Mouse (Mus musculus) hindbrain, embryonic 10.5 days (tissue): ENCODE data around the gene Vmn2r13. TPM values are rescaled to one million over a fixed set of nuclear protein-coding genes. Genes with fewer than 3 reads are reported as not detected.
"Not testable (repeated sequence)": the region's sequence is repeated elsewhere in the genome, so short reads cannot be mapped to it uniquely, and the experiment has no call there.

ENCODE experiments used
- DNase-seq: peaks from one replicate; pipeline ENCODE4 v3.0.0-alpha.2; 2017; ENCODE audit warnings: low spot score
- H3K27ac ChIP-seq: fragments of 300-500 bp; sonication (generic); 2 replicates; pipeline ENCODE4 v1.5.1; 2016; ENCODE audit warnings: mild to moderate bottlenecking, moderate library complexity
- H3K27me3 ChIP-seq: fragments of 300-500 bp; sonication (generic); 2 replicates; pipeline ENCODE4 v1.6.1; 2016; ENCODE audit warnings: mild to moderate bottlenecking; ENCODE audit not compliant: poor library complexity, insufficient read depth, severe bottlenecking
- H3K36me3 ChIP-seq: fragments of 300-500 bp; sonication (generic); 2 replicates; pipeline ENCODE4 v1.6.1; 2016; ENCODE audit warnings: mild to moderate bottlenecking, moderate library complexity
- H3K4me1 ChIP-seq: fragments of 300-500 bp; sonication (generic); replicated peaks from 2 replicates; pipeline ENCODE4 v1.6.1; 2016; ENCODE audit warnings: mild to moderate bottlenecking
- H3K4me3 ChIP-seq: fragments of 300-500 bp; sonication (generic); 2 replicates; pipeline ENCODE4 v1.5.1; 2016; ENCODE audit warnings: mild to moderate bottlenecking, moderate library complexity
- H3K9me3 ChIP-seq: fragments of 300-500 bp; sonication (generic); 2 replicates; pipeline ENCODE4 v1.6.1; 2016; ENCODE audit warnings: mild to moderate bottlenecking, moderate library complexity
- WGBS: fragments of 180-500 bp; shearing (Covaris S2); methylation state at CpG from one replicate; pipeline ENCODE4 v1.1.7; 2016; 5-methylcytosine and 5-hydroxymethylcytosine counted together
- polyA plus RNA-seq: library from polyadenylated mRNA; unstranded; fragments of >200 nt; fragmentation: Nextera tagmentation; extraction: Ambion mirVana; gene quantifications from 2 replicates; pipeline ENCODE4 v1.2.1, GENCODE M21; 2016

Gene Vmn2r13
- polyA plus RNA-seq: not detected in 2 replicates

GRCm38 (mm10) chr5:109192099-109192498, at the start of gene Vmn2r13:
Gene Vmn2r13, minus strand, starts transcription at chr5:109192199.
- WGBS: 57% methylated on average over 2 of the region's 2 CpGs

DNA sequence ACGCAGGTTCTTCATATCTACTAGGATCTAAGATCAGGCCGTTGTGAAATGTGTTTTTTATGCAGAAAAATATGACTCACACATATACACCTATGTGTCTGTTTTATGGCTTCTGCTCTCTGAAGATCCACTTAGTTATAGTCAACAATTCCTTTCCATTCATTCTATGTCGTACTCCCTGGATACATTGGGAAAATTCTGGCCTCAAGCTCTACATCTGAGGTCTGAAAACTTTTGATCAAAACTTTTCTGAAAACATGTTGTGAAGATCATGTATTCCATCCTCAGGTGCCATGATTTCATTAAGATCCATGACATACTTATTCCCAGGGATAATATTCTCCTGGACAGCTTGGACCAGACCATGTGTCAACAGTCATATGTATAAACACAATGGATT, 32.6 kb upstream of the Vmn2r13 start, which contains the start of gene Vmn2r14:
Vmn2r14 (minus strand) TSS at position 101 of the 400 bp plus-strand sequence.
- WGBS: 74% methylated on average over 3 of the region's 3 CpGs
- no peak for DNase-seq
- Histone ChIP-seq H3K27me3 (no peaks in the 10 kb centered on the region), H3K27ac (no peak within 1 kb of the TSS), H3K4me1 (no peaks in the 10 kb centered on the region), H3K36me3 (no peaks in the 10 kb centered on the region), H3K9me3 (peaks cover 26% of the 10 kb centered on the region; the same call in 1 of the 2 replicates), H3K4me3 (no peak within 1 kb of the TSS)

More at GRCm38 (mm10) chr5:109192099-109192498, at the start of gene Vmn2r13:
- H3K9me3 ChIP-seq: peaks cover 23% of the 10 kb centered on the region
- not testable (repeated sequence) for DNase-seq, H3K4me1 ChIP-seq, H3K4me3 ChIP-seq, H3K36me3 ChIP-seq, H3K27ac ChIP-seq, H3K27me3 ChIP-seq

DNA sequence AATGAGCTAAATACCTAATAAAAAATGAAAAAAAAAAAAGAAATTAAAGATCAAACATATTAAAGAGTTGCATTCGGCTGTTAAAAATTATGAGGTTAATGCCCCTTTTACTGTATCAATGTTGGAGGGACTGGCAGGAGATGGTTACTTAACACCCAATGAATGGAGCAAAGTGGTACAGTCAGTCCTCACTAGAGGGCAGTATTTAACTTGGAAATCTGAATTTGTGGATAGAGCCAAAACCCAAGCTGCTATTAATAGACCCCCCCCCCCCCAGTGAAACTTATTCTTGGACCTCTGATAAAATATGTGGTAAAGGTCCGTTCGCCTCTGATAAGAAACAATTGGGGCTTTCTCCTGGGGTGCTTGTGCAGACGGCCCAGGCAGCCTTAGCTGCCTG, 25.1 kb downstream of the Vmn2r13 start:
- peaks cover 29% of the 10 kb centered on the region for H3K9me3 ChIP-seq
- H3K36me3 ChIP-seq: not testable (repeated sequence)
- 80% methylated on average over 4 of the region's 4 CpGs for WGBS

GRCm38 (mm10) chr5:109160121-109160520, 31.9 kb downstream of the Vmn2r13 start:
- no peak for DNase-seq
- Histone ChIP-seq H3K27me3 (no peaks in the 10 kb centered on the region), H3K27ac (no peak overlapping the region), H3K4me1 (no peaks in the 10 kb centered on the region), H3K9me3 (peaks cover 18% of the 10 kb centered on the region; the same call in 1 of the 2 replicates), H3K4me3 (no peak overlapping the region), H3K36me3 (no peaks in the 10 kb centered on the region)
- 89% methylated on average over 5 of the region's 5 CpGs for WGBS

More for the DNA sequence above, 25.1 kb downstream of the Vmn2r13 start:
- H3K4me3 ChIP-seq, H3K4me1 ChIP-seq, H3K27me3 ChIP-seq, H3K27ac ChIP-seq, DNase-seq: not testable (repeated sequence)

- H3K27ac ChIP-seq, H3K36me3 ChIP-seq, H3K4me1 ChIP-seq, H3K27me3 ChIP-seq, H3K4me3 ChIP-seq, DNase-seq: not testable (repeated sequence)
- WGBS: 73% methylated on average over 1 of the region's 1 CpGs
- peaks cover 18% of the 10 kb centered on the region; the same call in 1 of the 2 replicates for H3K9me3 ChIP-seq
These were observed 32.4 kb downstream of the Vmn2r13 start for GRCm38 (mm10) chr5:109159576-109159975.

DNA sequence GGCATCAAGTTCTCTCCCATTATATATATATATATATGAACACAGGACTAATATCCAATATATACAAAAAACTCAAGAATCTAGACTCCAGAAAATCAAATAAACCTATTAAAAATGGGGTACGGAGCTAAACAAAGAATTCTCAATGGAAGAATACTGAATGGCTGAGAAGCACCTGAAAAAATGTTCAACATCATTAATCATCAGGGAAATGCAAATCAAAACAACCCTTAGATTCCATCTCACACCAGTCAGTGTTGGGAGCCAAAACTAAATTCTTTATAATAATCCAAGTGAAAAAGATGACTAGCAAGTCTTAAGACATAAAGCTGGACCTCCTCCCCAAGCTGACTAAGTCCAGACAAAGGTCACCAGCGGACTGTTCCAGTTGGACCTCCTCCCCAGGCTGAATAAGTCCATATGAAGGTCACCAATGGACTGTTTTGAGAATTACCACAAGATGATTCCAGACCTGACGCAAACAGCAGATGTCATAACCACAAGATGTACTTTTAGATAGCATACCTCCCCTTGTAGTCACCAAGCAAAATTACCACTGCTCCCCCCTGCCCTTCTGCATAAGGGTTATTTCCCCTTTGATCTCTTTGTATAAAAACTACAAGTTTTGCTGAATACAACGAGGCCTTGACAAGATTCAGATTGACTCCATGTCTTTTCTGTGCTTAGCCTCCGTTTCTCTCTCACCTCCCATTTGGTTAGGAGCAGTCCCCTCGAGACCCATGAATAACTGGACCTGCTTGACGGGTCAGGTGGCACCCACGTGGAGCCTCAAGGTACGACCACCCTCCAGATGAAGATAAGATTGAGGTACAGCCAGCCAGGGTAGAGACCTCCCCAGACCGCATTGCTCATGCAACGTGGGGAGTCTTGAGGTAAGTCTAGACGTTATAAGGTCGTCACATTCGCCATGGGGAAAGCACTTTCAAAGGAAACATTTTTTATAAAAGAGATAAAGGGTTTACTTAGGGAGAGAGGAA, 33.2 kb downstream of the Vmn2r13 start:
- H3K36me3 ChIP-seq, DNase-seq, H3K27ac ChIP-seq, H3K27me3 ChIP-seq, H3K4me1 ChIP-seq, H3K4me3 ChIP-seq: not testable (repeated sequence)
- peaks cover 22% of the 10 kb centered on the region; the same call in 1 of the 2 replicates for H3K9me3 ChIP-seq
- WGBS: 80% methylated on average over 14 of the region's 14 CpGs

DNA sequence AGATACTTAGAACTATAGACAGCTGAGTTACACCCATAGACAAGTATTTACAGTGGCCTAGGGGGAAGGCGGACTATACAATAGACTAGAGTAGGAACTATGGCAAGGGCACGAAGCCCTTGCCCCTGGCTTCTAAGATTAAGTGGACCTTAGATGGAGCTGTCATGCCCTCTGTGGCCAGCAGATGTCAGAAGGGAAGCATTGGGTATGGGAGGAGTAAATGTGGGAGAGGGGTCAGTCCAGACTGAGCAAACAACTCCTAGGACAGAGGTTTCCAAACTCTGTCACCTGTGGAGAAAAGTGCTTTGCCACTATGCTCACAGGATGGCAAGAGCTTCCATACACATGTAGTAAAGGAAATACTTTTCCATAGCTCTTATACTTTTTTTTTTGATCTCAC, 52.5 kb downstream of the Vmn2r13 start:
- Histone ChIP-seq H3K27me3 (no peaks in the 10 kb centered on the region), H3K36me3 (no peaks in the 10 kb centered on the region), H3K9me3 (peaks cover 32% of the 10 kb centered on the region), H3K4me3 (no peak overlapping the region), H3K27ac (no peak overlapping the region), H3K4me1 (no peaks in the 10 kb centered on the region)
- 79% methylated on average over 2 of the region's 2 CpGs for whole genome bisulfite sequencing
- no peak for DNase-seq

DNA sequence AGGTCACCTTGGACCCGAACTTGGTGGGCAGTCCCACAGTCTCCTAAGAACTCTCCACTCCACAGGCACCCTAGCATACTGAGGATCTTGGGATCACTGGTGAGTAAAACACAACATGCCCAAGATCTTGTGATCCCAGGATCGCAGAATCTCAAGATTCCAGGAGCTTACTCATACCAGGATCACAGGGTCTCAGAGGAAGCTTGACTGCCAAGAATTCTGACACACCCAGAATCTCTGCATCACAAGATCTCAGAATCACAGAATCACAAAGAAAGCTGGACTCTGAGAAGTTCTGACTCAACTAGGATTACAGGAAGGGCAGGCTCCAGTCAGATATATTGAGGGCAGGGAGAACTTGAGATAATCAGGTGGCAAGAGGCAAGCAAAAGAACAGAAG, 55.3 kb downstream of the Vmn2r13 start:
- peaks cover 37% of the 10 kb centered on the region for H3K9me3 ChIP-seq
- 88% methylated on average over 2 of the region's 2 CpGs for WGBS
- H3K36me3 ChIP-seq: no peaks in the 10 kb centered on the region
- DNase-seq: no peak
- H3K27ac ChIP-seq: no peak overlapping the region
- no peaks in the 10 kb centered on the region for H3K27me3 ChIP-seq
- no peak overlapping the region for H3K4me3 ChIP-seq
- H3K4me1 ChIP-seq: no peaks in the 10 kb centered on the region

Other genes with a start within 250 kb of the Vmn2r13 start
- gene Vmn2r10, start 185.7 kb downstream of the Vmn2r13 start, polyA plus RNA-seq: not detected in 2 replicates
- gene Vmn2r11, start 132.6 kb downstream of the Vmn2r13 start, polyA plus RNA-seq: not detected in 2 replicates
- gene Vmn2r12, start 94.2 kb downstream of the Vmn2r13 start, polyA plus RNA-seq: not detected in 2 replicates
- gene Vmn2r14, start 32.5 kb upstream of the Vmn2r13 start, polyA plus RNA-seq: not detected in 2 replicates
- not detected in 2 replicates for gene Vmn2r15, start 105.4 kb upstream of the Vmn2r13 start, polyA plus RNA-seq
- not detected in 2 replicates for gene Vmn2r16, start 138.0 kb upstream of the Vmn2r13 start, polyA plus RNA-seq
- not detected in 2 replicates for gene Vmn2r17, start 227.5 kb upstream of the Vmn2r13 start, polyA plus RNA-seq